Mouse (Mus musculus) liver, postnatal 0 days (tissue): ENCODE measurements around the gene Col25a1. TPM values are rescaled to one million over a fixed set of nuclear protein-coding genes. Genes with fewer than 3 reads are reported as not detected.

Source experiments
- ATAC-seq: fragments of 200-750 bp; cut with Nextera tagmentation; 2 replicates; pipeline ENCODE4 v1.8.0; 2017; ENCODE audit warnings: mild to moderate bottlenecking, moderate library complexity
- DNase-seq: peaks from one replicate; pipeline ENCODE4 v3.0.0-alpha.2; 2016
- H3K27ac ChIP-seq: fragments of 300-500 bp; sonication (generic); 2 replicates; pipeline ENCODE4 v1.5.1; 2014; ENCODE audit warnings: antibody characterized with exemption, moderate library complexity, mild to moderate bottlenecking, low read depth
- H3K27me3 ChIP-seq: fragments of 300-500 bp; sonication (generic); 2 replicates; pipeline ENCODE4 v1.6.1; 2014; ENCODE audit warnings: low read length, control low read depth, mixed read lengths; ENCODE audit not compliant: insufficient read depth
- H3K36me3 ChIP-seq: fragments of 300-500 bp; sonication (generic); replicated peaks from 2 replicates; pipeline ENCODE4 v1.6.1; 2014; ENCODE audit warnings: mild to moderate bottlenecking, control low read depth, low read length, moderate library complexity, mixed read lengths; ENCODE audit not compliant: insufficient read depth
- H3K4me1 ChIP-seq: fragments of 300-500 bp; sonication (generic); 2 replicates; pipeline ENCODE4 v1.6.1; 2014; ENCODE audit warnings: antibody characterized with exemption, mild to moderate bottlenecking, control low read depth; ENCODE audit not compliant: insufficient read depth
- H3K4me2 ChIP-seq: fragments of 300-500 bp; sonication (generic); 2 replicates; pipeline ENCODE4 v1.6.1; 2014; ENCODE audit warnings: low read depth, mild to moderate bottlenecking, low read length, moderate library complexity, mixed read lengths
- H3K4me3 ChIP-seq: fragments of 300-500 bp; sonication (generic); 2 replicates; pipeline ENCODE4 v1.5.1; 2014; ENCODE audit warnings: low read depth, low read length
- H3K9ac ChIP-seq: fragments of 300-500 bp; sonication (generic); replicated peaks from 2 replicates; pipeline ENCODE4 v1.6.1; 2014; ENCODE audit warnings: mild to moderate bottlenecking, moderate library complexity
- H3K9me3 ChIP-seq: fragments of 300-500 bp; sonication (generic); 2 replicates; pipeline ENCODE4 v1.6.1; 2016; ENCODE audit warnings: mild to moderate bottlenecking, control low read depth, low read length, mixed read lengths
- CTCF ChIP-seq: sonication (generic); IDR thresholded peaks from 2 replicates; pipeline ENCODE4 v1.5.1; 2016; ENCODE audit warnings: antibody characterized with exemption, low read depth
- EP300 ChIP-seq: IDR thresholded peaks from 2 replicates; pipeline ENCODE4 v1.6.1; 2016; ENCODE audit warnings: antibody characterized with exemption, low read depth, mild to moderate bottlenecking
- WGBS: fragments of 180-500 bp; shearing (Covaris S2); extraction: QIAGEN DNeasy Blood & Tissue Kit; methylation state at CpG from one replicate; pipeline ENCODE4 v1.1.7; 2014; ENCODE audit not compliant: insufficient replicate concordance; 5-methylcytosine and 5-hydroxymethylcytosine counted together
- polyA plus RNA-seq: library from polyadenylated mRNA; unstranded; fragments of >200 nt; fragmentation: Nextera tagmentation; extraction: Ambion mirVana; gene quantifications from 2 replicates; pipeline ENCODE4 v1.2.1, GENCODE M21; 2015

Col25a1 gene
- polyA plus RNA-seq, 1 experiment from 2014 or later: 0.68 TPM

GRCm38 (mm10) chr3:130607924-130608323 is 476.6 kb downstream of the Col25a1 start:
- DNase-seq (no peak), ATAC-seq (no peak)
- Histone ChIP-seq H3K4me3 (no peak overlapping the region), H3K4me1 (no peaks in the 10 kb centered on the region), H3K4me2 (no peak overlapping the region), H3K9ac (no peak overlapping the region), H3K9me3 (no peaks in the 10 kb centered on the region), H3K27me3 (no peaks in the 10 kb centered on the region), H3K27ac (no peak overlapping the region), H3K36me3 (no peaks in the 10 kb centered on the region)
- WGBS: 76% methylated on average over 2 of the region's 2 CpGs
- no peak for TF ChIP-seq EP300
- TF ChIP-seq CTCF: peak; percentile 66

- 0 out of 2 replicates have a peak, but pooled peaks cover 2% of the 10 kb centered on the region for H3K27me3 ChIP-seq
- ATAC-seq (peak; percentile 75), DNase-seq (no peak)
- TF ChIP-seq EP300: peak; percentile 62; the same call in 1 of the 2 replicates
- no peak for TF ChIP-seq CTCF
- H3K9me3 ChIP-seq: no peaks in the 10 kb centered on the region
- H3K9ac ChIP-seq: no peak overlapping the region
- H3K36me3 ChIP-seq: no peaks in the 10 kb centered on the region
- H3K4me2 ChIP-seq: no peak overlapping the region
- H3K4me3 ChIP-seq: no peak overlapping the region
- peak overlapping the region; percentile 69; the same call in 1 of the 2 replicates for H3K27ac ChIP-seq
- 67% methylated on average over 9 of the region's 9 CpGs for WGBS
- no peaks in the 10 kb centered on the region for H3K4me1 ChIP-seq
Measured at GRCm38 (mm10) chr3:130614444-130614843, 483.1 kb downstream of the Col25a1 start.

- Histone ChIP-seq H3K27ac (no peak overlapping the region), H3K9ac (no peak overlapping the region), H3K4me2 (no peak overlapping the region), H3K4me1 (no peaks in the 10 kb centered on the region), H3K4me3 (no peak overlapping the region), H3K36me3 (no peaks in the 10 kb centered on the region), H3K27me3 (0 out of 2 replicates have a peak, but pooled peaks cover 2% of the 10 kb centered on the region), H3K9me3 (no peaks in the 10 kb centered on the region)
- TF ChIP-seq EP300 (no peak), CTCF (no peak)
- ATAC-seq (no peak), DNase-seq (no peak)
- 62% methylated on average over 8 of the region's 8 CpGs for WGBS
Measured at GRCm38 (mm10) chr3:130615625-130616024, 484.3 kb downstream of the Col25a1 start.

GRCm38 (mm10) chr3:130617439-130617898 is 486.2 kb downstream of the Col25a1 start, which contains the start of gene Etnppl:
Gene Etnppl (plus strand): TSS chr3:130617448.
- WGBS: 4% methylated on average over 10 of the region's 10 CpGs
- Histone ChIP-seq H3K4me1 (no peaks in the 10 kb centered on the region), H3K4me3 (peak within 1 kb of the TSS; percentile 47), H3K27me3 (0 out of 2 replicates have a peak, but pooled peaks cover 2% of the 10 kb centered on the region), H3K4me2 (peak within 1 kb of the TSS; percentile 45), H3K36me3 (no peaks in the 10 kb centered on the region), H3K9me3 (no peaks in the 10 kb centered on the region), H3K27ac (peak within 1 kb of the TSS; percentile 57), H3K9ac (no peak within 1 kb of the TSS)
- TF ChIP-seq CTCF (no peak), EP300 (0 out of 2 replicates have a peak, but pooled peaks have one; percentile 29)
- ATAC-seq: peak; percentile 88
- DNase-seq: peak; percentile 75

GRCm38 (mm10) chr3:130620517-130621146 is 489.3 kb downstream of the Col25a1 start:
- 70% methylated on average over 12 of the region's 12 CpGs for WGBS
- no peak overlapping the region for H3K9ac ChIP-seq
- no peak for DNase-seq

GRCm38 (mm10) chr3:130628358-130628757 is 497.1 kb downstream of the Col25a1 start:
- peak; percentile 48 for TF ChIP-seq CTCF
- no peak for TF ChIP-seq EP300
- DNase-seq (no peak), ATAC-seq (no peak)
- H3K4me3 ChIP-seq: no peak overlapping the region
- H3K27me3 ChIP-seq: no peaks in the 10 kb centered on the region
- H3K27ac ChIP-seq: no peak overlapping the region
- H3K9me3 ChIP-seq: peaks cover 7% of the 10 kb centered on the region; the same call in 1 of the 2 replicates
- no peak overlapping the region for H3K9ac ChIP-seq
- no peaks in the 10 kb centered on the region for H3K4me1 ChIP-seq
- H3K36me3 ChIP-seq: peaks cover 34% of the 10 kb centered on the region
- no peak overlapping the region for H3K4me2 ChIP-seq
- 78% methylated on average over 5 of the region's 5 CpGs for WGBS

More at GRCm38 (mm10) chr3:130620517-130621146, 489.3 kb downstream of the Col25a1 start:
- Histone ChIP-seq H3K27ac (no peak overlapping the region), H3K9me3 (no peaks in the 10 kb centered on the region), H3K4me1 (no peaks in the 10 kb centered on the region), H3K27me3 (0 out of 2 replicates have a peak, but pooled peaks cover 1% of the 10 kb centered on the region), H3K4me3 (no peak overlapping the region), H3K36me3 (no peaks in the 10 kb centered on the region), H3K4me2 (no peak overlapping the region)
- no peak for ATAC-seq
- no peak for TF ChIP-seq CTCF
- no peak for TF ChIP-seq EP300
